Mouse (Mus musculus): ENCODE measurements around the gene Slc5a2. TPM values are rescaled to one million over a fixed set of nuclear protein-coding genes. Genes with fewer than 3 reads are reported as not detected.
A peak's percentile ranks its signal among the peaks of the same experiment; 100 is the strongest.

The Slc5a2 gene
- polyA plus RNA-seq, 1 experiment from 2014 or later = not detected

DNA sequence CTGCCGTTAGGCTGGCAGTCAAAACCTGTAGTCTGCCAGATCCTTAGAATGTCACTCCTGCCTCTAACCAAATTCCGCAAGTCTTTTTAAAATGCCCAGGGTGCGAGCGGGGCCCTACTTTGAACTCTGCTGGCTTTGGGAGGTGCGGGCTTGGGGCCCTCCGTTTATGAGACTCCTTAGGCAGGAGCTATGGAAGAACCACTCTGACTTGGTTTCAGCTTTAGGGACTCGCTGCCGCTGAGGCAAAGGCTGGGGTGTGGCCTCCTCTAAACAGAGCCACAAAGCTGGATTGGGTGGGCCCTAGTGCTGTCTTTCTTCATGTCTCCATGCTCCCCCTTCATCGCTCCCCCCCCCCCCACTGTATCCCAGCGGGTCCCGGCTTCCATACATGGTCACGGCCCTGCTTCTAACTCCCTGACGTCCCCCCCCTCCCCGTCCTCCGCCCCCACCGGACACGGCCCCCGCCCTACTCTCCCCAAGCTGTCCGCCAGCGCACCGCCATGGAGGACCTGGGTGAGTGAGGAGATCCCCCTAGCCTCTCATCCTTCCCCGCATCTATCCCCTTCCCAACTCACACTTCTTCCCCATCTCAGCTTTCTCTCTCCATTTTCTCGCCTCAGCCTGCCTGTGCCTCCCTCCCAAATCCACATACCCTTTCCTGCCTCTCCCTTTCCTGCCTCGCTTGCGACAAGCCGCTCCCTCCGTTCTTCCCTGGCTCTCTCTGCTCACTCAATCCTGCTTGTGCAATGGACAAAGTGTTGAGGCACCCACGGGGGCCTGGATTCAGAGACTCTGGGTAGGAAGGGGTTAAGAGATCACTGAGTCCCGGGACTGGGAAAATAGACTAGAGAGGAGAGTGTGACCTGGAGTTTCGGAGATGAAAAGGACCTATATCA, 18.7 kb upstream of the Slc5a2 start, which contains the start of gene Tgfb1i1:
Gene Tgfb1i1, plus strand, starts transcription at position 317 of the 896 bp plus-strand sequence.
- ATAC-seq (ENCODE audit: low read depth) (peak; percentile 86), DNase-seq (ENCODE audit: low spot score) (peak; percentile 92)
- Histone ChIP-seq H3K4me3 (ENCODE audit: low read depth, low read length) (peak within 1 kb of the TSS; percentile 52), H3K9ac (ENCODE audit: low read depth, low read length) (peak within 1 kb of the TSS; percentile 67), H3K36me3 (ENCODE audit: control insufficient read depth, insufficient read depth, low read length) (peaks cover 42% of the 10 kb centered on the region), H3K9me3 (ENCODE audit: control insufficient read depth, low read length) (no peaks in the 10 kb centered on the region), H3K27ac (replicated peaks; ENCODE audit: low read depth, low read length) (peak within 1 kb of the TSS; percentile 93), H3K4me1 (ENCODE audit: control insufficient read depth, insufficient read depth, low read length) (peaks cover 14% of the 10 kb centered on the region), H3K27me3 (replicated peaks; ENCODE audit: control insufficient read depth, insufficient read depth, low read length) (no peaks in the 10 kb centered on the region), H3K4me2 (ENCODE audit: low read depth, low read length) (peak within 1 kb of the TSS; percentile 58)
- WGBS = 3% methylated on average over 22 of the region's 30 CpGs

DNA sequence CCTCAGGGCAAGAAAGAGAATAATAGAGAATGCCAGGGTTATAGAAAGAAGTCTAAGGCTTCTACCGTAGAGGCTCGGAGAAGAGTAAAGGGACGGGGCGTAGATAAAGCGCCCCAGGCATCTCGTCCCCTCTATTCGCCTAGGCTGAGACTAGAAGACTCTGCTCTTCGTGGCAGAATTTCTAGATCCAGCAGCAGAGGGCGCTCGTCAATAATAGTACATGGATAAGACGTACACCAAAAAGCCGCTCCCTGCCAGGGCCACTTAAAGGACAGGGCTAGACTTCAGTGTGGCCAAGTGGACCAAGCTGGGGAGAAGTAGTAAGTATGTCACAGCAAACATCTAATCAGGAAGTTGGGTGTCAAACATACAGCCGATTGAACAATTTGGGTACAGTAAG, 18.0 kb upstream of the Slc5a2 start:
- Histone ChIP-seq H3K4me3 (ENCODE audit: low read depth, low read length) (peak overlapping the region; percentile 52), H3K4me2 (ENCODE audit: low read depth, low read length) (peak overlapping the region; percentile 58), H3K27ac (replicated peaks; ENCODE audit: low read depth, low read length) (peak overlapping the region; percentile 93), H3K9me3 (ENCODE audit: control insufficient read depth, low read length) (no peaks in the 10 kb centered on the region), H3K4me1 (ENCODE audit: control insufficient read depth, insufficient read depth, low read length) (peaks cover 21% of the 10 kb centered on the region), H3K36me3 (ENCODE audit: control insufficient read depth, insufficient read depth, low read length) (peaks cover 35% of the 10 kb centered on the region), H3K9ac (ENCODE audit: low read depth, low read length) (peak overlapping the region; percentile 67), H3K27me3 (replicated peaks; ENCODE audit: control insufficient read depth, insufficient read depth, low read length) (no peaks in the 10 kb centered on the region)
- DNase-seq (ENCODE audit: low spot score) (peak; percentile 96), ATAC-seq (ENCODE audit: low read depth) (peak; percentile 83)
- under 1% methylated on average over 13 of the region's 13 CpGs for WGBS

DNA sequence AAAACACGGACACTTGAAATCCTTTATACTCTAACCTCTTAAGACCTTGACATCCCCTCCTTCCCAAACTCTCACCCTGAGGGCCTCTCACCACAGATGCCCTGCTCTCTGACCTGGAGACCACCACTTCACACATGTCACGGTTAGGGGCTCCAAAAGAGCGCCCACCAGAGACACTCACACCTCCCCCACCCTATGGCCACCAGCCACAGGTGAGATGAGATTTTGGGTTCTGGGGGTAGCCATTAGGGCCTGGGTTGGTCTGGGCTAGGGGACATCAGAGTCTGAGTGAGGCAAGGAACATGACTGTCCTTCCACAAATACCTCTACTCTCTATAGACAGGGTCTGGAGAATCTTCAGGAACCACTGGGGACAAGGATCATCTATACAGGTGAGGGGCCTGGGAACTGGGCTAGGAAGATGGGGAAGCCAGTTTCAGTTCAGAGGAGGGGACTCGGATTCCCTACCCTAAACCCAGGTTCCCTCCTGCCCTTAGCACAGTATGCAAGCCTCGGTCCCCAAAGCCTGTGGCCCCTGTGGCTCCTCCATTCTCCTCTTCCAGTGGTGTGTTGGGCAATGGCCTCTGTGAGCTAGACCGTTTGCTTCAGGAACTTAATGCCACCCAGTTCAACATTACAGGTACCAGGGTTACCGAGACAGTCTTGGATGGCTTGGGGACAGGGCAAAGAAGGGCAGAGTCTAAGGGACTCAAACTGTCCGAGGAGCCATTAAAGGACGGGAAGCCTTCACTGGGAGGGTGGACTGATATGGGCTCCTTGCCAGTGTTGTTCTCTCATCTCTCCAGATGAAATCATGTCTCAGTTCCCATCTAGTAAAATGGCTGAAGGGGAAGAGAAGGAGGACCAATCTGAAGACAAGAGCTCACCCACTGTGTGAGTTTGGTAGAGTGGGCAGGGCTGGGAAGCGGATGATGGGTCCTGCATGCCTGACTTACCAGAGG, 17.1 kb upstream of the Slc5a2 start:
- ATAC-seq (ENCODE audit: low read depth) (no peak), DNase-seq (ENCODE audit: low spot score) (no peak)
- peak overlapping the region; percentile 58 for H3K4me2 ChIP-seq (ENCODE audit: low read depth, low read length)
- no peak overlapping the region for H3K27ac ChIP-seq (replicated peaks; ENCODE audit: low read depth, low read length)
- H3K9me3 ChIP-seq (ENCODE audit: control insufficient read depth, low read length) = no peaks in the 10 kb centered on the region
- peaks cover 34% of the 10 kb centered on the region for H3K36me3 ChIP-seq (ENCODE audit: control insufficient read depth, insufficient read depth, low read length)
- peak overlapping the region; percentile 52 for H3K4me3 ChIP-seq (ENCODE audit: low read depth, low read length)
- H3K27me3 ChIP-seq (replicated peaks; ENCODE audit: control insufficient read depth, insufficient read depth, low read length) = no peaks in the 10 kb centered on the region
- H3K4me1 ChIP-seq (ENCODE audit: control insufficient read depth, insufficient read depth, low read length) = peaks cover 24% of the 10 kb centered on the region
- H3K9ac ChIP-seq (ENCODE audit: low read depth, low read length) = peak overlapping the region; percentile 67
- 79% methylated on average over 10 of the region's 10 CpGs for WGBS

DNA sequence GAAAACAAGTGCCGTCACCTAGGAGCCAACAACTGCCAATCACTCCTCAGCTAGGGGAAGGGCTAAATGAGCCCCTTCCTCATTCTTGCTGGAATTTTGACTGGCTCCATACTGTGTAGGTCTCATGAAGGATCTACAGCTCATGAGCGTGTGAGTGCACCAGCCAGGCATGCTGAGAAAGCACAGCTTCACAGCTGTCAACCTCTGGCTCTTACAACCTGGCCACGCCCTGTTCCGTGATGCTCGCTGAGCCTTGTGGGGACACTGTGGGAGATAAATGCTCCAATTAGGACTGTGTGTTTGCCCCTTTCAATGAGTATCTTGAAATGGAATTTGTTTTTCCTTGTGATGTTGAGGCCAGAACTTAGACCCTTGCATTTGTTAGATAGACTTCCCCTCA, 15.5 kb upstream of the Slc5a2 start:
- H3K36me3 ChIP-seq (ENCODE audit: control insufficient read depth, insufficient read depth, low read length) = peaks cover 31% of the 10 kb centered on the region
- ATAC-seq (ENCODE audit: low read depth) (no peak), DNase-seq (ENCODE audit: low spot score) (no peak)
- H3K9me3 ChIP-seq (ENCODE audit: control insufficient read depth, low read length) = no peaks in the 10 kb centered on the region
- 84% methylated on average over 5 of the region's 5 CpGs for WGBS
- H3K4me1 ChIP-seq (ENCODE audit: control insufficient read depth, insufficient read depth, low read length) = peaks cover 24% of the 10 kb centered on the region
- no peak overlapping the region for H3K4me2 ChIP-seq (ENCODE audit: low read depth, low read length)
- H3K27ac ChIP-seq (replicated peaks; ENCODE audit: low read depth, low read length) = no peak overlapping the region
- no peaks in the 10 kb centered on the region for H3K27me3 ChIP-seq (replicated peaks; ENCODE audit: control insufficient read depth, insufficient read depth, low read length)
- no peak overlapping the region for H3K9ac ChIP-seq (ENCODE audit: low read depth, low read length)
- no peak overlapping the region for H3K4me3 ChIP-seq (ENCODE audit: low read depth, low read length)

DNA sequence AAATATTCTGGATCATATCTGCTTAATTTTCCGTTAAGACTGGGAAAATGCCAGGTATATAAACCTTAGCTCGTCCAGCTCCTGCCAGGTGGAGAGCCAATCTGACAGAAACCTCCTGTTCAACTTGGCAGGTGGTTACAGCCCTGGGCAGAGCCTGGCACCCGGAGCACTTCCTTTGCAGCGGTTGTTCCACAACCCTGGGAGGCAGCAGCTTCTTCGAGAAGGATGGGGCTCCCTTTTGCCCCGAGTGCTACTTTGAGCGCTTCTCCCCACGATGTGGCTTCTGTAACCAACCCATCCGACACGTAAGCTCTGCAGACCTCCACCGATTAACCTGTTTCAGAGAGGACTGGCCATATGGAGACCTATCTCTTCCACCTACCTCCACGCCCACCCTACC, 13.5 kb upstream of the Slc5a2 start:
- 45% methylated on average over 12 of the region's 12 CpGs for WGBS
- Histone ChIP-seq H3K27me3 (replicated peaks; ENCODE audit: control insufficient read depth, insufficient read depth, low read length) (no peaks in the 10 kb centered on the region), H3K4me2 (ENCODE audit: low read depth, low read length) (peak overlapping the region; percentile 48), H3K36me3 (ENCODE audit: control insufficient read depth, insufficient read depth, low read length) (peaks cover 26% of the 10 kb centered on the region), H3K9me3 (ENCODE audit: control insufficient read depth, low read length) (no peaks in the 10 kb centered on the region), H3K4me3 (ENCODE audit: low read depth, low read length) (no peak overlapping the region; the same call in 1 of the 2 replicates), H3K4me1 (ENCODE audit: control insufficient read depth, insufficient read depth, low read length) (peaks cover 19% of the 10 kb centered on the region), H3K9ac (ENCODE audit: low read depth, low read length) (no peak overlapping the region), H3K27ac (replicated peaks; ENCODE audit: low read depth, low read length) (no peak overlapping the region)
- DNase-seq (ENCODE audit: low spot score) (no peak), ATAC-seq (ENCODE audit: low read depth) (no peak)

DNA sequence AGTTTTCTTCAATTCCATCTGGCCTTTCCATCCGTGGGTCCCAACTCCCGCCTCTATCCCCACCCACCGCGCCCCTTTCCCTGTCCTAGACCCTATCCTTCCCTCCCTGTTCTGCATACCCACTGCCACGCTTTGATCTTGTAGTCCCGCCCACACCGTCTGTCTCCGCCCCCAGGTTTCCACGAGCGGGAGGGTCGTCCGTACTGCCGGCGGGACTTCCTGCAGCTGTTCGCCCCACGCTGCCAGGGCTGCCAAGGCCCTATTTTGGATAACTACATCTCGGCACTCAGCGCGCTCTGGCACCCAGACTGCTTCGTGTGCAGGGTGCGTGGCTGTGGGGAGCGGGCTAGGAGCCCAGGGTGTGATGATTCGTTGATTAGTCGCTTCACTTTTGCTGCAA, 12.8 kb upstream of the Slc5a2 start:
- Histone ChIP-seq H3K4me1 (ENCODE audit: control insufficient read depth, insufficient read depth, low read length) (peaks cover 19% of the 10 kb centered on the region), H3K27ac (replicated peaks; ENCODE audit: low read depth, low read length) (no peak overlapping the region), H3K27me3 (replicated peaks; ENCODE audit: control insufficient read depth, insufficient read depth, low read length) (no peaks in the 10 kb centered on the region), H3K4me2 (ENCODE audit: low read depth, low read length) (peak overlapping the region; percentile 48), H3K9me3 (ENCODE audit: control insufficient read depth, low read length) (no peaks in the 10 kb centered on the region), H3K4me3 (ENCODE audit: low read depth, low read length) (no peak overlapping the region; the same call in 1 of the 2 replicates), H3K9ac (ENCODE audit: low read depth, low read length) (peak overlapping the region; percentile 16; the same call in 1 of the 2 replicates), H3K36me3 (ENCODE audit: control insufficient read depth, insufficient read depth, low read length) (peaks cover 26% of the 10 kb centered on the region)
- peak; percentile 34; the same call in 1 of the 2 replicates for ATAC-seq (ENCODE audit: low read depth)
- WGBS = 13% methylated on average over 24 of the region's 24 CpGs
- peak; percentile 59 for DNase-seq (ENCODE audit: low spot score)

DNA sequence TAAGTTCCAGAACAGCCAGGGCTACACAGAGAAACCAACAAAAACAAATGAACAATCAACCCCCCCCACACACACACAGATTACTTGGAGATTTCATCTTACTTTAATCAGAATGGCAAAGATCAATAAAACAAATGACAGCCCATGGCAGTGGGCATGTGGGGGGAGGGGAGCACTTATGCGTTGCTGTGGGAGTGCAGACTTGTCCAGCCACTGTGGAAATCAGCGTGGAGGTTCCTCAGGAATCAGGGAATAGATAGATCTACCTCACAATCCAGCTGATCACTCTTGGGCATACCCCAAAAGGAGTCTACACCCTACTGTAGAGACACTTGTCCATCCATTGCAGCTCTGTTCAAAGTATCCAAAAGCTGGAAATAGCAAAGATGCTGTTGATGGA, 10.5 kb upstream of the Slc5a2 start:
- WGBS = 48% methylated on average over 2 of the region's 2 CpGs

DNA sequence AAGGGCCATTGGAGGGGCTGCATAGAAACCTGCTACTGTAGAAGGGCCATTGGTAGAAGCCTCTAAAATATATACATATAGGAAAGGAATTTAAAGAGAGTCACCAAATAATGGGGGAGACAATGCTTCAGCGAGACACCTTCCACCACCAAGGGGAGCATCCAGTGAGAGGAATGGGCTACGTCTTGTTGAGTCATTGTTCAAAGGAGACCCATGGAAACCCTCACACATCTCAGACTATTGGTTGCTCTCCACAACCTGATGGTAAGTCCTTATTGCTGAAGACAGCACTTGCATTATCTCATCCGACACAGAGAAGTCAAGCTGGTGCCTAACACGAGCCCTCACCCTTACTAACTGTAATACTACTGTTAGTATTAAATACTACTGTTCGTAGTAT, 9.7 kb upstream of the Slc5a2 start:
- ATAC-seq (ENCODE audit: low read depth) (no peak), DNase-seq (ENCODE audit: low spot score) (no peak)
- H3K4me1 ChIP-seq (ENCODE audit: control insufficient read depth, insufficient read depth, low read length) = peaks cover 12% of the 10 kb centered on the region
- H3K27me3 ChIP-seq (replicated peaks; ENCODE audit: control insufficient read depth, insufficient read depth, low read length) = no peaks in the 10 kb centered on the region
- H3K27ac ChIP-seq (replicated peaks; ENCODE audit: low read depth, low read length) = no peak overlapping the region
- H3K4me3 ChIP-seq (ENCODE audit: low read depth, low read length) = no peak overlapping the region
- no peaks in the 10 kb centered on the region for H3K9me3 ChIP-seq (ENCODE audit: control insufficient read depth, low read length)
- H3K9ac ChIP-seq (ENCODE audit: low read depth, low read length) = no peak overlapping the region
- H3K36me3 ChIP-seq (ENCODE audit: control insufficient read depth, insufficient read depth, low read length) = peaks cover 16% of the 10 kb centered on the region
- WGBS = 90% methylated on average over 5 of the region's 5 CpGs
- H3K4me2 ChIP-seq (ENCODE audit: low read depth, low read length) = no peak overlapping the region

More for the DNA sequence above, 10.5 kb upstream of the Slc5a2 start:
- H3K9ac ChIP-seq (ENCODE audit: low read depth, low read length) = no peak overlapping the region
- H3K4me2 ChIP-seq (ENCODE audit: low read depth, low read length) = no peak overlapping the region
- no peaks in the 10 kb centered on the region for H3K9me3 ChIP-seq (ENCODE audit: control insufficient read depth, low read length)
- H3K4me3 ChIP-seq (ENCODE audit: low read depth, low read length) = no peak overlapping the region
- DNase-seq (ENCODE audit: low spot score) (no peak), ATAC-seq (ENCODE audit: low read depth) (no peak)
- no peaks in the 10 kb centered on the region for H3K27me3 ChIP-seq (replicated peaks; ENCODE audit: control insufficient read depth, insufficient read depth, low read length)
- no peak overlapping the region for H3K27ac ChIP-seq (replicated peaks; ENCODE audit: low read depth, low read length)
- peaks cover 12% of the 10 kb centered on the region for H3K4me1 ChIP-seq (ENCODE audit: control insufficient read depth, insufficient read depth, low read length)
- peaks cover 23% of the 10 kb centered on the region for H3K36me3 ChIP-seq (ENCODE audit: control insufficient read depth, insufficient read depth, low read length)

Data from embryonic facial prominence, embryonic 14.5 days (tissue).